Mouse (Mus musculus): ENCODE data around the gene Tipin. TPM values are rescaled to one million over a fixed set of nuclear protein-coding genes. Genes with fewer than 3 reads are reported as not detected.

Tipin gene
- polyA plus RNA-seq, 1 experiment: 33.9 TPM

GRCm38 (mm10) chr9:64249371-64249770 is 32.0 kb upstream of the Tipin start:
- no peak overlapping the region for H3K27ac ChIP-seq (ENCODE audit: insufficient read depth, low read length)

GRCm38 (mm10) chr9:64250111-64250730 is 31.2 kb upstream of the Tipin start:
- Histone ChIP-seq H3K27ac (ENCODE audit: insufficient read depth, low read length) (no peak overlapping the region), H3K4me3 (ENCODE audit: insufficient read depth, low read length) (no peak overlapping the region), H3K4me1 (ENCODE audit: control insufficient read depth, insufficient read depth, low read length) (peaks cover 5% of the 10 kb centered on the region)
- no peak for TF ChIP-seq CTCF (IDR thresholded peaks at IDR 0.05; ENCODE audit: extremely low read depth, insufficient read depth, low read length)
- TF ChIP-seq POLR2A (IDR thresholded peaks at IDR 0.05; ENCODE audit: extremely low read depth, insufficient read depth, low read length): no peak

More at GRCm38 (mm10) chr9:64249371-64249770, 32.0 kb upstream of the Tipin start:
- Histone ChIP-seq H3K4me3 (ENCODE audit: insufficient read depth, low read length) (no peak overlapping the region), H3K4me1 (ENCODE audit: control insufficient read depth, insufficient read depth, low read length) (peaks cover 5% of the 10 kb centered on the region)
- TF ChIP-seq POLR2A (IDR thresholded peaks at IDR 0.05; ENCODE audit: extremely low read depth, insufficient read depth, low read length): no peak
- no peak for TF ChIP-seq CTCF (IDR thresholded peaks at IDR 0.05; ENCODE audit: extremely low read depth, insufficient read depth, low read length)

GRCm38 (mm10) chr9:64252591-64253020 is 28.8 kb upstream of the Tipin start:
- Histone ChIP-seq H3K4me1 (ENCODE audit: control insufficient read depth, insufficient read depth, low read length) (peaks cover 3% of the 10 kb centered on the region), H3K27ac (ENCODE audit: insufficient read depth, low read length) (peak overlapping the region; percentile 64)
- no peak for TF ChIP-seq CTCF (IDR thresholded peaks at IDR 0.05; ENCODE audit: extremely low read depth, insufficient read depth, low read length)
- no peak for TF ChIP-seq POLR2A (IDR thresholded peaks at IDR 0.05; ENCODE audit: extremely low read depth, insufficient read depth, low read length)

GRCm38 (mm10) chr9:64253021-64253904 is 28.1 kb upstream of the Tipin start, which contains the start of gene Map2k1:
TSS of gene Map2k1 (minus strand) at chr9:64253631.
- H3K4me1 ChIP-seq (ENCODE audit: control insufficient read depth, insufficient read depth, low read length): peaks cover 3% of the 10 kb centered on the region
- H3K27ac ChIP-seq (ENCODE audit: insufficient read depth, low read length): peak within 1 kb of the TSS; percentile 64
- TF ChIP-seq CTCF (IDR thresholded peaks at IDR 0.05; ENCODE audit: extremely low read depth, insufficient read depth, low read length) (peak; percentile 54), POLR2A (IDR thresholded peaks at IDR 0.05; ENCODE audit: extremely low read depth, insufficient read depth, low read length) (peak; percentile 93)

More at GRCm38 (mm10) chr9:64252591-64253020, 28.8 kb upstream of the Tipin start:
- H3K4me3 ChIP-seq (ENCODE audit: insufficient read depth, low read length): peak overlapping the region; percentile 78

GRCm38 (mm10) chr9:64255422-64255821 is 26.0 kb upstream of the Tipin start:
- no peak for TF ChIP-seq CTCF (IDR thresholded peaks at IDR 0.05; ENCODE audit: extremely low read depth, insufficient read depth, low read length)
- TF ChIP-seq POLR2A (IDR thresholded peaks at IDR 0.05; ENCODE audit: extremely low read depth, insufficient read depth, low read length): no peak
- H3K4me1 ChIP-seq (ENCODE audit: control insufficient read depth, insufficient read depth, low read length): no peaks in the 10 kb centered on the region; the same call in 1 of the 2 replicates
- no peak overlapping the region for H3K27ac ChIP-seq (ENCODE audit: insufficient read depth, low read length)
- no peak overlapping the region for H3K4me3 ChIP-seq (ENCODE audit: insufficient read depth, low read length)

More at GRCm38 (mm10) chr9:64253021-64253904, 28.1 kb upstream of the Tipin start, which contains the start of gene Map2k1:
- peak within 1 kb of the TSS; percentile 78 for H3K4me3 ChIP-seq (ENCODE audit: insufficient read depth, low read length)

- no peaks in the 10 kb centered on the region; the same call in 1 of the 2 replicates for H3K4me1 ChIP-seq (ENCODE audit: control insufficient read depth, insufficient read depth, low read length)
- no peak overlapping the region for H3K27ac ChIP-seq (ENCODE audit: insufficient read depth, low read length)
- no peak for TF ChIP-seq POLR2A (IDR thresholded peaks at IDR 0.05; ENCODE audit: extremely low read depth, insufficient read depth, low read length)
- H3K4me3 ChIP-seq (ENCODE audit: insufficient read depth, low read length): no peak overlapping the region
Observed at GRCm38 (mm10) chr9:64256204-64256603, 25.2 kb upstream of the Tipin start.

- Histone ChIP-seq H3K4me1 (ENCODE audit: control insufficient read depth, insufficient read depth, low read length) (no peaks in the 10 kb centered on the region), H3K27ac (ENCODE audit: insufficient read depth, low read length) (no peak overlapping the region)
- no peak for TF ChIP-seq CTCF (IDR thresholded peaks at IDR 0.05; ENCODE audit: extremely low read depth, insufficient read depth, low read length)
- TF ChIP-seq POLR2A (IDR thresholded peaks at IDR 0.05; ENCODE audit: extremely low read depth, insufficient read depth, low read length): no peak
Observed at GRCm38 (mm10) chr9:64259906-64260305, 21.5 kb upstream of the Tipin start.

GRCm38 (mm10) chr9:64261023-64261422 is 20.4 kb upstream of the Tipin start:
- H3K4me3 ChIP-seq (ENCODE audit: insufficient read depth, low read length): no peak overlapping the region
- no peak overlapping the region for H3K27ac ChIP-seq (ENCODE audit: insufficient read depth, low read length)
- TF ChIP-seq POLR2A (IDR thresholded peaks at IDR 0.05; ENCODE audit: extremely low read depth, insufficient read depth, low read length) (no peak), CTCF (IDR thresholded peaks at IDR 0.05; ENCODE audit: extremely low read depth, insufficient read depth, low read length) (no peak)
- no peaks in the 10 kb centered on the region for H3K4me1 ChIP-seq (ENCODE audit: control insufficient read depth, insufficient read depth, low read length)

More at GRCm38 (mm10) chr9:64259906-64260305, 21.5 kb upstream of the Tipin start:
- no peak overlapping the region for H3K4me3 ChIP-seq (ENCODE audit: insufficient read depth, low read length)

GRCm38 (mm10) chr9:64264813-64265212 is 16.6 kb upstream of the Tipin start:
- Histone ChIP-seq H3K4me3 (ENCODE audit: insufficient read depth, low read length) (no peak overlapping the region), H3K27ac (ENCODE audit: insufficient read depth, low read length) (no peak overlapping the region), H3K4me1 (ENCODE audit: control insufficient read depth, insufficient read depth, low read length) (no peaks in the 10 kb centered on the region)
- TF ChIP-seq CTCF (IDR thresholded peaks at IDR 0.05; ENCODE audit: extremely low read depth, insufficient read depth, low read length) (no peak), POLR2A (IDR thresholded peaks at IDR 0.05; ENCODE audit: extremely low read depth, insufficient read depth, low read length) (no peak)
